Mouse (Mus musculus) T-helper 2 cell (primary cell): ENCODE data around the gene Usp7.
"Not testable (repeated sequence)": the region's sequence is repeated elsewhere in the genome, so short reads cannot be mapped to it uniquely, and the experiment has no call there.

Experiments
- in situ Hi-C: fragments of 300-600 bp; cut with MboI, MseI; formaldehyde crosslinking; loops from one replicate; pipeline ENCODE4 v1.15.1; 2025; ENCODE audit warnings: high pct_unique_total_duplicates

Usp7 gene

GRCm38 (mm10) chr16:8783198-8783913, 8.8 kb downstream of the Usp7 start:
- in situ Hi-C loops: no loop called here

GRCm38 (mm10) chr16:8781660-8782059, 10.4 kb downstream of the Usp7 start:
- in situ Hi-C loops: no loop called here

- in situ Hi-C loops: no loop called here
These were observed 10.9 kb downstream of the Usp7 start for GRCm38 (mm10) chr16:8781191-8781590.

- in situ Hi-C loops: no loop called here
These were observed 11.9 kb downstream of the Usp7 start for GRCm38 (mm10) chr16:8780187-8780586.

- in situ Hi-C loops: no loop called here
These were observed 13.4 kb downstream of the Usp7 start for GRCm38 (mm10) chr16:8778697-8779096.

- in situ Hi-C loops: no loop called here
These were observed 14.9 kb downstream of the Usp7 start for GRCm38 (mm10) chr16:8777202-8777601.

- in situ Hi-C loops: no loop called here
These were observed 15.5 kb downstream of the Usp7 start for GRCm38 (mm10) chr16:8776634-8777033.

- in situ Hi-C loops: no loop called here
These were observed 21.0 kb downstream of the Usp7 start for GRCm38 (mm10) chr16:8771086-8771485.

GRCm38 (mm10) chr16:8770342-8770741, 21.8 kb downstream of the Usp7 start:
- in situ Hi-C loops: not testable (repeated sequence)

GRCm38 (mm10) chr16:8769466-8769865, 22.6 kb downstream of the Usp7 start:
- in situ Hi-C loops: no loop called here

- in situ Hi-C loops: no loop called here
These were observed 23.0 kb downstream of the Usp7 start for GRCm38 (mm10) chr16:8769065-8769464.

- in situ Hi-C loops: no loop called here
These were observed 23.5 kb downstream of the Usp7 start for GRCm38 (mm10) chr16:8768588-8768987.

- in situ Hi-C loops: no loop called here
These were observed 24.0 kb downstream of the Usp7 start for GRCm38 (mm10) chr16:8768071-8768470.

- in situ Hi-C loops: no loop called here
These were observed 24.7 kb downstream of the Usp7 start for GRCm38 (mm10) chr16:8767133-8768052.

GRCm38 (mm10) chr16:8766196-8766595, 25.9 kb downstream of the Usp7 start:
- in situ Hi-C loops: no loop called here

- in situ Hi-C loops: no loop called here
These were observed 27.8 kb downstream of the Usp7 start for GRCm38 (mm10) chr16:8764124-8764907.

- in situ Hi-C loops: no loop called here
These were observed 29.1 kb downstream of the Usp7 start for GRCm38 (mm10) chr16:8763028-8763427.

- in situ Hi-C loops: no loop called here
These were observed 30.2 kb downstream of the Usp7 start for GRCm38 (mm10) chr16:8761894-8762293.

- in situ Hi-C loops: no loop called here
These were observed 31.1 kb downstream of the Usp7 start for GRCm38 (mm10) chr16:8761005-8761404.

- in situ Hi-C loops: no loop called here
These were observed 33.1 kb downstream of the Usp7 start for GRCm38 (mm10) chr16:8758979-8759378.

- in situ Hi-C loops: no loop called here
These were observed 33.9 kb downstream of the Usp7 start for GRCm38 (mm10) chr16:8758193-8758592.

GRCm38 (mm10) chr16:8757586-8757985, 34.5 kb downstream of the Usp7 start:
- in situ Hi-C loops: not testable (repeated sequence)
